Comparison of ENCODE assay signal across 12 mouse cellular contexts in genomic region chr5:20568421-20568820, GRCm38 (mm10).
A peak's percentile ranks its signal among the peaks of the same experiment; 100 is the strongest.
DNase-seq lines count a peak whose midpoint lies in the region; ATAC-seq lines count a peak whose summit lies in the region.
"Had no signal": no experiment of that assay in that cellular context is flagged by ENCODE, and none has a peak within 500 bp of the region (broad histone marks: within the 10 kb centered on the region; RNA-seq: fewer than 3 reads in every experiment).

No protein-coding gene starts in this region.

- 95% methylated on average over 6 of the region's 6 CpGs for WGBS in hindbrain, embryonic 16.5 days
- WGBS in hindbrain, embryonic 10.5 days: 91% methylated on average over 6 of the region's 6 CpGs
- 82% methylated on average over 6 of the region's 6 CpGs for whole genome bisulfite sequencing in heart, embryonic 11.5 days (ENCODE audit: insufficient replicate concordance)

- H3K27ac ChIP-seq in hindbrain, embryonic 16.5 days (ENCODE audit: low read depth, low read length): no peak overlapping the region
- no peak overlapping the region for H3K27ac ChIP-seq in hindbrain, embryonic 10.5 days
- no peak overlapping the region for H3K27ac ChIP-seq in heart, embryonic 11.5 days (ENCODE audit: low read depth, low read length)
- H3K27ac ChIP-seq: heart, embryonic 15.5 days; kidney, postnatal 0 days had no signal

- no peak for DNase-seq in hindbrain, embryonic 10.5 days (ENCODE audit: low spot score)
- peak; percentile 74 to 87 for DNase-seq in frontal cortex, adult 2 months (ENCODE audit: extremely low spot score in 1 of 2, low spot score in 1 of 2)
- peak; percentile 39 to 60 for DNase-seq in layer of hippocampus, postnatal 14 days (ENCODE audit: low spot score in 2 of 2)
- peak; percentile 80 to 87 for DNase-seq in right cerebral cortex, adult 2 months (ENCODE audit: low spot score in 2 of 2)
- no peak for DNase-seq in adrenal gland, postnatal 25 days
- no peak for DNase-seq in embryo, embryonic 9.5 days (ENCODE audit: extremely low spot score)
- DNase-seq: lung, adult 2 months had no signal

- no peak overlapping the region for H3K4me2 ChIP-seq in hindbrain, embryonic 16.5 days (ENCODE audit: low read length)
- H3K4me2 ChIP-seq in heart, embryonic 11.5 days: no peak overlapping the region
- H3K4me2 ChIP-seq: heart, embryonic 15.5 days had no signal

- H3K9me3 ChIP-seq in hindbrain, embryonic 16.5 days (ENCODE audit: control insufficient read depth, low read length): no peaks in the 10 kb centered on the region
- H3K9me3 ChIP-seq in hindbrain, embryonic 10.5 days: no peaks in the 10 kb centered on the region
- no peaks in the 10 kb centered on the region for H3K9me3 ChIP-seq in heart, embryonic 11.5 days (replicated peaks; ENCODE audit: control insufficient read depth, low read length)
- H3K9me3 ChIP-seq: heart, embryonic 15.5 days had no signal

- no peaks in the 10 kb centered on the region for H3K4me1 ChIP-seq in hindbrain, embryonic 16.5 days (ENCODE audit: control insufficient read depth, insufficient read depth, low read depth, low read length)
- peaks cover 18% of the 10 kb centered on the region; the same call in 1 of the 2 replicates for H3K4me1 ChIP-seq in hindbrain, embryonic 10.5 days (replicated peaks)
- H3K4me1 ChIP-seq in heart, embryonic 11.5 days (ENCODE audit: control insufficient read depth, insufficient read depth, low read length): no peaks in the 10 kb centered on the region
- H3K4me1 ChIP-seq: heart, embryonic 15.5 days had no signal

- no peak overlapping the region for H3K4me3 ChIP-seq in hindbrain, embryonic 16.5 days (ENCODE audit: low read length)
- no peak overlapping the region for H3K4me3 ChIP-seq in hindbrain, embryonic 10.5 days
- H3K4me3 ChIP-seq in heart, embryonic 11.5 days (ENCODE audit: low read depth, low read length): no peak overlapping the region
- H3K4me3 ChIP-seq: erythroblast, embryonic 14.5 days; heart, embryonic 15.5 days had no signal

- ATAC-seq in hindbrain, embryonic 16.5 days: 0 out of 2 replicates have a peak, but pooled peaks have one; percentile 34
- ATAC-seq in heart, embryonic 11.5 days (replicated peaks; ENCODE audit: insufficient number of reproducible peaks, low FRiP score, low TSS enrichment): no peak

- H3K36me3 ChIP-seq in hindbrain, embryonic 16.5 days (ENCODE audit: control insufficient read depth, insufficient read depth, low read length): peaks cover 7% of the 10 kb centered on the region
- no peaks in the 10 kb centered on the region for H3K36me3 ChIP-seq in hindbrain, embryonic 10.5 days
- H3K36me3 ChIP-seq in heart, embryonic 11.5 days (ENCODE audit: control insufficient read depth, insufficient read depth, low read length): no peaks in the 10 kb centered on the region
- H3K36me3 ChIP-seq: heart, embryonic 15.5 days had no signal

- no peaks in the 10 kb centered on the region for H3K27me3 ChIP-seq in hindbrain, embryonic 16.5 days (replicated peaks; ENCODE audit: control insufficient read depth, insufficient read depth, low read length)
- no peaks in the 10 kb centered on the region for H3K27me3 ChIP-seq in hindbrain, embryonic 10.5 days (ENCODE audit: insufficient read depth, poor library complexity, severe bottlenecking)
- no peaks in the 10 kb centered on the region for H3K27me3 ChIP-seq in heart, embryonic 11.5 days (ENCODE audit: control insufficient read depth, insufficient read depth, low read length)
- H3K27me3 ChIP-seq: heart, embryonic 15.5 days had no signal

- no peak overlapping the region for H3K9ac ChIP-seq in hindbrain, embryonic 16.5 days (ENCODE audit: low read depth, low read length)
- no peak overlapping the region for H3K9ac ChIP-seq in heart, embryonic 11.5 days (ENCODE audit: low read depth, low read length)
- H3K9ac ChIP-seq: heart, embryonic 15.5 days had no signal

Comparison
In these comparisons a context has a peak if more than half of its experiments do, and no peak if none do; other contexts are left out.
1. DNase-seq: peak in frontal cortex, adult 2 months (2 of 2), layer of hippocampus, postnatal 14 days (2 of 2) and right cerebral cortex, adult 2 months (2 of 2); none in hindbrain, embryonic 10.5 days (single experiment), adrenal gland, postnatal 25 days (single experiment) and embryo, embryonic 9.5 days (single experiment).